Comparison of ENCODE assay signal across 23 mouse cellular contexts in the genomic region with DNA sequence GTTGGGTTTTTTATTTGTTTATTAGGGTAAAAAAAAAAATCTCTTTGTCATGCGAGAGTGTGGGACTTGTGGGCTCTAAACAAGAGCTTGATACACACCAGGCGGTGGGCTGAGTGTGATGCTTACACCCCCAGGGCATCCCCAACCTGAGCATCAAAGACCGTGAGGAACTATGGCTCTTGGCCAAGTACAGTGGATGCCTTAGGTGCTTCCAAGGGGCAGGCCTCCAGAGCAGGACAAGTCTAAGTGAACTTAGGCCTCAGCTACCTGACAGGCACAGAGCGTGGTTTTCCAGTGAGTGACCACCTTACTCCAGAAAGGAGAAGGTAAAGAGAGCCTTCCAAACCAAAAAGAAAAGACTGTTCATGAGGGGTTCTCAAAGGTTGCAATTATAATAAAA. TPM values are rescaled to one million over a fixed set of nuclear protein-coding genes. Genes with fewer than 3 reads are reported as not detected.
"Had no signal": no experiment of that assay in that cellular context is flagged by ENCODE, and none has a peak within 500 bp of the region (broad histone marks: within the 10 kb centered on the region; RNA-seq: fewer than 3 reads in every experiment).

No protein-coding gene starts in this region.

- H3K9ac ChIP-seq: hindbrain, embryonic 15.5 days; liver, embryonic 14.5 days; neural tube, embryonic 15.5 days had no signal

- H3K9me3 ChIP-seq: hindbrain, embryonic 15.5 days; neural tube, embryonic 15.5 days had no signal

- H3K27ac ChIP-seq: hindbrain, embryonic 15.5 days; liver, embryonic 14.5 days; neural tube, embryonic 15.5 days had no signal

- H3K36me3 ChIP-seq: hindbrain, embryonic 15.5 days; neural tube, embryonic 15.5 days had no signal

- H3K4me3 ChIP-seq: hindbrain, embryonic 15.5 days; myocyte; neural tube, embryonic 15.5 days had no signal

- H3K4me1 ChIP-seq: hindbrain, embryonic 15.5 days had no signal

- H3K4me2 ChIP-seq: hindbrain, embryonic 15.5 days; neural tube, embryonic 15.5 days had no signal

- ATAC-seq: intestine, embryonic 16.5 days; lung, postnatal 0 days had no signal

- H3K27me3 ChIP-seq: hindbrain, embryonic 15.5 days; neural tube, embryonic 15.5 days had no signal

- DNase-seq: left cerebral cortex, postnatal 4 days; lung, adult 2 months; lung, postnatal 36 days; midbrain, embryonic 14.5 days; spleen, adult 18-20 months; thymus, adult 18-20 months; thymus, postnatal 25 days had no signal

RNA-seq across cellular contexts. Expression of a gene that starts 1.6 kb away (rescaled TPM):
- total RNA-seq: layer of hippocampus, adult 8-10 months; layer of hippocampus, postnatal 14 days; left cerebral cortex, adult 18-20 months; left cerebral cortex, postnatal 10 days; left cerebral cortex, postnatal 4 days; megakaryocyte progenitor cell, adult 5-6 weeks had no signal
- polyA plus RNA-seq: hindbrain, embryonic 15.5 days; lung, postnatal 0 days; midbrain, embryonic 14.5 days; myocyte; neural tube, embryonic 11.5 days; neural tube, embryonic 15.5 days; stomach, embryonic 14.5 days; urinary bladder, adult 2 months had no signal

RNA-seq across cellular contexts. Expression of a gene that starts 11.3 kb away (rescaled TPM):
- total RNA-seq: layer of hippocampus, adult 8-10 months; left cerebral cortex, adult 18-20 months; left cerebral cortex, postnatal 10 days; left cerebral cortex, postnatal 4 days; megakaryocyte progenitor cell, adult 5-6 weeks had no signal
- polyA plus RNA-seq: hindbrain, embryonic 15.5 days; liver, embryonic 14.5 days; lung, postnatal 0 days; midbrain, embryonic 14.5 days; myocyte; neural tube, embryonic 11.5 days; neural tube, embryonic 15.5 days; stomach, embryonic 14.5 days had no signal

RNA-seq across cellular contexts. Expression of a gene that starts 20.7 kb away (rescaled TPM):
- total RNA-seq: layer of hippocampus, adult 8-10 months; layer of hippocampus, postnatal 14 days; left cerebral cortex, adult 18-20 months; left cerebral cortex, postnatal 10 days; left cerebral cortex, postnatal 4 days; megakaryocyte progenitor cell, adult 5-6 weeks had no signal
- polyA plus RNA-seq: hindbrain, embryonic 15.5 days; limb, embryonic 14.5 days; lung, adult 2 months; lung, postnatal 0 days; midbrain, embryonic 14.5 days; neural tube, embryonic 11.5 days; neural tube, embryonic 15.5 days; stomach, embryonic 14.5 days; urinary bladder, adult 2 months had no signal

RNA-seq across cellular contexts. Expression of a gene that starts 37.2 kb away (rescaled TPM):
- total RNA-seq: layer of hippocampus, adult 8-10 months; layer of hippocampus, postnatal 14 days; left cerebral cortex, adult 18-20 months; left cerebral cortex, postnatal 10 days; left cerebral cortex, postnatal 4 days; megakaryocyte progenitor cell, adult 5-6 weeks had no signal
- polyA plus RNA-seq: hindbrain, embryonic 15.5 days; intestine, embryonic 16.5 days; large intestine, adult 2 months; limb, embryonic 14.5 days; lung, adult 2 months; lung, postnatal 0 days; midbrain, embryonic 14.5 days; myocyte; neural tube, embryonic 11.5 days; neural tube, embryonic 15.5 days; stomach, embryonic 14.5 days; urinary bladder, adult 2 months had no signal
